Mouse (Mus musculus) CH12F3 (cell line): Measurements from ENCODE around the gene Cryzl1.
"Not testable (repeated sequence)": the region's sequence is repeated elsewhere in the genome, so short reads cannot be mapped to it uniquely, and the experiment has no call there.

Source experiments
- in situ Hi-C: fragments of 300-500 bp; cut with MboI; formaldehyde crosslinking; loops from 2 replicates; pipeline ENCODE4 v1.14.3; 2020; ENCODE audit warnings: low sequenced_read_pairs

The Cryzl1 gene

GRCm38 (mm10) chr16:91646681-91647419 lies 81.9 kb downstream of the Cryzl1 start, which contains the start of gene Gart:
TSS of gene Gart (minus strand) at chr16:91646952.
- in situ Hi-C loops: no loop called here

- in situ Hi-C loops: no loop called here
Measured at GRCm38 (mm10) chr16:91645995-91646602, 82.7 kb downstream of the Cryzl1 start.

GRCm38 (mm10) chr16:91645420-91645819 lies 83.4 kb downstream of the Cryzl1 start:
- in situ Hi-C loops: not testable (repeated sequence)

GRCm38 (mm10) chr16:91644901-91645300 lies 83.9 kb downstream of the Cryzl1 start:
- in situ Hi-C loops: no loop called here

- in situ Hi-C loops: no loop called here
Measured at GRCm38 (mm10) chr16:91640171-91640570, 88.6 kb downstream of the Cryzl1 start.

- in situ Hi-C loops: no loop called here
Measured at GRCm38 (mm10) chr16:91639636-91640035, 89.1 kb downstream of the Cryzl1 start.
